Mouse (Mus musculus): ENCODE results near the gene Folh1. TPM values are rescaled to one million over a fixed set of nuclear protein-coding genes. Genes with fewer than 3 reads are reported as not detected.
A peak's percentile ranks its signal among the peaks of the same experiment; 100 is the strongest.
"Not testable (repeated sequence)": the region's sequence is repeated elsewhere in the genome, so short reads cannot be mapped to it uniquely, and the experiment has no call there.

Folh1 gene
- polyA plus RNA-seq (2014; fragmentation: Nextera tagmentation; extraction: Ambion mirVana), result not detected in 2 replicates

- Histone ChIP-seq H3K27me3 (replicated peaks; ENCODE audit: control insufficient read depth, insufficient read depth, low read length) (no peaks in the 10 kb centered on the region), H3K27ac (ENCODE audit: low read depth, low read length) (no peak within 1 kb of the TSS), H3K9ac (ENCODE audit: low read depth, low read length) (no peak within 1 kb of the TSS), H3K4me2 (peak within 1 kb of the TSS; percentile 43), H3K4me1 (replicated peaks; ENCODE audit: control insufficient read depth, insufficient read depth, low read length) (no peaks in the 10 kb centered on the region), H3K36me3 (ENCODE audit: control insufficient read depth, insufficient read depth, low read length) (no peaks in the 10 kb centered on the region), H3K9me3 (ENCODE audit: control insufficient read depth, low read length) (no peaks in the 10 kb centered on the region), H3K4me3 (ENCODE audit: low read depth, low read length) (no peak within 1 kb of the TSS)
- 9% methylated on average over 11 of the region's 11 CpGs for WGBS
- DNase-seq (ENCODE audit: low spot score), result no peak
- no peak for ATAC-seq (replicated peaks; ENCODE audit: low FRiP score)
Measured at GRCm38 (mm10) chr7:86775617-86776325, at the start of gene Folh1. Gene Folh1, minus strand, starts transcription at chr7:86775943.

GRCm38 (mm10) chr7:86816466-86816865 lies 40.7 kb upstream of the Folh1 start:
- Histone ChIP-seq H3K4me2 (no peak overlapping the region), H3K27ac (ENCODE audit: low read depth, low read length) (no peak overlapping the region), H3K4me1 (replicated peaks; ENCODE audit: control insufficient read depth, insufficient read depth, low read length) (no peaks in the 10 kb centered on the region), H3K36me3 (ENCODE audit: control insufficient read depth, insufficient read depth, low read length) (no peaks in the 10 kb centered on the region), H3K9ac (ENCODE audit: low read depth, low read length) (no peak overlapping the region), H3K4me3 (ENCODE audit: low read depth, low read length) (no peak overlapping the region), H3K27me3 (replicated peaks; ENCODE audit: control insufficient read depth, insufficient read depth, low read length) (no peaks in the 10 kb centered on the region), H3K9me3 (ENCODE audit: control insufficient read depth, low read length) (no peaks in the 10 kb centered on the region)
- 55% methylated on average over 1 of the region's 1 CpGs for WGBS
- no peak for DNase-seq (ENCODE audit: low spot score)
- no peak for ATAC-seq (replicated peaks; ENCODE audit: low FRiP score)

GRCm38 (mm10) chr7:86815716-86816115 lies 40.0 kb upstream of the Folh1 start:
- DNase-seq (ENCODE audit: low spot score); H3K27me3 ChIP-seq (replicated peaks; ENCODE audit: control insufficient read depth, insufficient read depth, low read length); H3K9ac ChIP-seq (ENCODE audit: low read depth, low read length); ATAC-seq (replicated peaks; ENCODE audit: low FRiP score); H3K27ac ChIP-seq (ENCODE audit: low read depth, low read length); H3K4me2 ChIP-seq; H3K4me3 ChIP-seq (ENCODE audit: low read depth, low read length); H3K9me3 ChIP-seq (ENCODE audit: control insufficient read depth, low read length); H3K36me3 ChIP-seq (ENCODE audit: control insufficient read depth, insufficient read depth, low read length); H3K4me1 ChIP-seq (replicated peaks; ENCODE audit: control insufficient read depth, insufficient read depth, low read length): not testable (repeated sequence)
- WGBS, result 84% methylated on average over 6 of the region's 6 CpGs

GRCm38 (mm10) chr7:86815241-86815640 lies 39.5 kb upstream of the Folh1 start:
- not testable (repeated sequence) for ATAC-seq (replicated peaks; ENCODE audit: low FRiP score); H3K4me3 ChIP-seq (ENCODE audit: low read depth, low read length)

GRCm38 (mm10) chr7:86794727-86795126 lies 19.0 kb upstream of the Folh1 start, which contains the start of gene Vmn2r77:
Gene Vmn2r77, plus strand, starts transcription at chr7:86795027.
- H3K9ac ChIP-seq (ENCODE audit: low read depth, low read length), result no peak within 1 kb of the TSS
- ATAC-seq (replicated peaks; ENCODE audit: low FRiP score) (no peak), DNase-seq (ENCODE audit: low spot score) (no peak)
- no peak within 1 kb of the TSS for H3K27ac ChIP-seq (ENCODE audit: low read depth, low read length)
- no peak within 1 kb of the TSS for H3K4me3 ChIP-seq (ENCODE audit: low read depth, low read length)
- no peak within 1 kb of the TSS for H3K4me2 ChIP-seq
- H3K36me3 ChIP-seq (ENCODE audit: control insufficient read depth, insufficient read depth, low read length), result no peaks in the 10 kb centered on the region
- no peaks in the 10 kb centered on the region for H3K27me3 ChIP-seq (replicated peaks; ENCODE audit: control insufficient read depth, insufficient read depth, low read length)
- H3K9me3 ChIP-seq (ENCODE audit: control insufficient read depth, low read length), result no peaks in the 10 kb centered on the region
- H3K4me1 ChIP-seq (replicated peaks; ENCODE audit: control insufficient read depth, insufficient read depth, low read length), result no peaks in the 10 kb centered on the region

More at GRCm38 (mm10) chr7:86815241-86815640, 39.5 kb upstream of the Folh1 start:
- not testable (repeated sequence) for H3K9ac ChIP-seq (ENCODE audit: low read depth, low read length); H3K4me2 ChIP-seq; DNase-seq (ENCODE audit: low spot score); H3K36me3 ChIP-seq (ENCODE audit: control insufficient read depth, insufficient read depth, low read length); H3K4me1 ChIP-seq (replicated peaks; ENCODE audit: control insufficient read depth, insufficient read depth, low read length); H3K27me3 ChIP-seq (replicated peaks; ENCODE audit: control insufficient read depth, insufficient read depth, low read length); H3K27ac ChIP-seq (ENCODE audit: low read depth, low read length); H3K9me3 ChIP-seq (ENCODE audit: control insufficient read depth, low read length)
- WGBS, result 94% methylated on average over 5 of the region's 5 CpGs

GRCm38 (mm10) chr7:86771621-86772020 lies 4.1 kb downstream of the Folh1 start:
- Histone ChIP-seq H3K27ac (ENCODE audit: low read depth, low read length) (no peak overlapping the region), H3K4me3 (ENCODE audit: low read depth, low read length) (no peak overlapping the region), H3K4me1 (replicated peaks; ENCODE audit: control insufficient read depth, insufficient read depth, low read length) (no peaks in the 10 kb centered on the region), H3K9ac (ENCODE audit: low read depth, low read length) (no peak overlapping the region), H3K36me3 (ENCODE audit: control insufficient read depth, insufficient read depth, low read length) (no peaks in the 10 kb centered on the region), H3K9me3 (ENCODE audit: control insufficient read depth, low read length) (no peaks in the 10 kb centered on the region), H3K4me2 (no peak overlapping the region), H3K27me3 (replicated peaks; ENCODE audit: control insufficient read depth, insufficient read depth, low read length) (no peaks in the 10 kb centered on the region)
- WGBS, result 82% methylated on average over 3 of the region's 3 CpGs
- DNase-seq (ENCODE audit: low spot score) (no peak), ATAC-seq (replicated peaks; ENCODE audit: low FRiP score) (no peak)

GRCm38 (mm10) chr7:86764628-86765027 lies 11.1 kb downstream of the Folh1 start:
- no peak overlapping the region for H3K4me3 ChIP-seq (ENCODE audit: low read depth, low read length)
- H3K9me3 ChIP-seq (ENCODE audit: control insufficient read depth, low read length), result no peaks in the 10 kb centered on the region
- no peak overlapping the region for H3K9ac ChIP-seq (ENCODE audit: low read depth, low read length)
- H3K27me3 ChIP-seq (replicated peaks; ENCODE audit: control insufficient read depth, insufficient read depth, low read length), result no peaks in the 10 kb centered on the region
- no peaks in the 10 kb centered on the region for H3K36me3 ChIP-seq (ENCODE audit: control insufficient read depth, insufficient read depth, low read length)
- no peaks in the 10 kb centered on the region for H3K4me1 ChIP-seq (replicated peaks; ENCODE audit: control insufficient read depth, insufficient read depth, low read length)
- ATAC-seq (replicated peaks; ENCODE audit: low FRiP score) (no peak), DNase-seq (ENCODE audit: low spot score) (no peak)
- H3K27ac ChIP-seq (ENCODE audit: low read depth, low read length), result no peak overlapping the region
- H3K4me2 ChIP-seq, result no peak overlapping the region

- Histone ChIP-seq H3K27ac (ENCODE audit: low read depth, low read length) (no peak overlapping the region), H3K36me3 (ENCODE audit: control insufficient read depth, insufficient read depth, low read length) (no peaks in the 10 kb centered on the region), H3K4me1 (replicated peaks; ENCODE audit: control insufficient read depth, insufficient read depth, low read length) (no peaks in the 10 kb centered on the region), H3K4me2 (no peak overlapping the region), H3K9ac (ENCODE audit: low read depth, low read length) (no peak overlapping the region), H3K27me3 (replicated peaks; ENCODE audit: control insufficient read depth, insufficient read depth, low read length) (no peaks in the 10 kb centered on the region), H3K4me3 (ENCODE audit: low read depth, low read length) (no peak overlapping the region), H3K9me3 (ENCODE audit: control insufficient read depth, low read length) (no peaks in the 10 kb centered on the region)
- DNase-seq (ENCODE audit: low spot score) (no peak), ATAC-seq (replicated peaks; ENCODE audit: low FRiP score) (no peak)
- WGBS, result 68% methylated on average over 1 of the region's 1 CpGs
Measured at GRCm38 (mm10) chr7:86760751-86761150, 15.0 kb downstream of the Folh1 start.

- H3K27me3 ChIP-seq (replicated peaks; ENCODE audit: control insufficient read depth, insufficient read depth, low read length), result no peaks in the 10 kb centered on the region
- H3K27ac ChIP-seq (ENCODE audit: low read depth, low read length), result no peak overlapping the region
- no peaks in the 10 kb centered on the region for H3K9me3 ChIP-seq (ENCODE audit: control insufficient read depth, low read length)
- ATAC-seq (replicated peaks; ENCODE audit: low FRiP score) (no peak), DNase-seq (ENCODE audit: low spot score) (no peak)
- H3K36me3 ChIP-seq (ENCODE audit: control insufficient read depth, insufficient read depth, low read length), result no peaks in the 10 kb centered on the region
- H3K4me3 ChIP-seq (ENCODE audit: low read depth, low read length), result no peak overlapping the region
- H3K9ac ChIP-seq (ENCODE audit: low read depth, low read length), result no peak overlapping the region
- no peaks in the 10 kb centered on the region for H3K4me1 ChIP-seq (replicated peaks; ENCODE audit: control insufficient read depth, insufficient read depth, low read length)
- H3K4me2 ChIP-seq, result no peak overlapping the region
Measured at GRCm38 (mm10) chr7:86725013-86725412, 50.7 kb downstream of the Folh1 start.
